Mouse (Mus musculus) liver, embryonic 13.5 days (tissue): ENCODE data around the gene Cdc42ep2. TPM values are rescaled to one million over a fixed set of nuclear protein-coding genes. Genes with fewer than 3 reads are reported as not detected.

Experiments used
- ATAC-seq: fragments of 200-750 bp; cut with Nextera tagmentation; 2 replicates; pipeline ENCODE4 v1.8.0; 2017; ENCODE audit warnings: low read depth, mild to moderate bottlenecking, moderate number of reproducible peaks, moderate library complexity
- DNase-seq: peaks from one replicate; pipeline ENCODE4 v3.0.0; 2022
- H3K27ac ChIP-seq: fragments of 300-500 bp; sonication (generic); 2 replicates; pipeline ENCODE4 v1.5.1; 2015; ENCODE audit warnings: moderate library complexity, mild to moderate bottlenecking, inconsistent platforms
- H3K27me3 ChIP-seq: fragments of 300-500 bp; sonication (generic); 2 replicates; pipeline ENCODE4 v1.6.1; 2015; ENCODE audit warnings: mild to moderate bottlenecking, inconsistent platforms
- H3K36me3 ChIP-seq: fragments of 300-500 bp; sonication (generic); 2 replicates; pipeline ENCODE4 v1.6.1; 2015; ENCODE audit warnings: mild to moderate bottlenecking, inconsistent platforms
- H3K4me1 ChIP-seq: fragments of 300-500 bp; sonication (generic); replicated peaks from 2 replicates; pipeline ENCODE4 v1.6.1; 2015; ENCODE audit warnings: inconsistent platforms
- H3K4me2 ChIP-seq: fragments of 300-500 bp; sonication (generic); 2 replicates; pipeline ENCODE4 v1.6.1; 2015; ENCODE audit warnings: inconsistent platforms, mild to moderate bottlenecking, moderate library complexity
- H3K4me3 ChIP-seq: fragments of 300-500 bp; sonication (generic); replicated peaks from 2 replicates; pipeline ENCODE4 v1.5.1; 2015; ENCODE audit warnings: mild to moderate bottlenecking, inconsistent platforms
- H3K9ac ChIP-seq: fragments of 300-500 bp; sonication (generic); 2 replicates; pipeline ENCODE4 v1.6.1; 2015; ENCODE audit warnings: mild to moderate bottlenecking, inconsistent platforms
- H3K9me3 ChIP-seq: fragments of 300-500 bp; sonication (generic); replicated peaks from 2 replicates; pipeline ENCODE4 v1.6.1; 2016; ENCODE audit warnings: inconsistent platforms
- WGBS: fragments of 180-500 bp; shearing (Covaris S2); methylation state at CpG from one replicate; pipeline ENCODE4 v1.1.7; 2015; ENCODE audit not compliant: insufficient replicate concordance; 5-methylcytosine and 5-hydroxymethylcytosine counted together
- polyA plus RNA-seq: library from polyadenylated mRNA; unstranded; fragments of >200 nt; fragmentation: Nextera tagmentation; extraction: Ambion mirVana; gene quantifications from 2 replicates; pipeline ENCODE4 v1.2.1, GENCODE M21; 2015

Cdc42ep2 gene
- polyA plus RNA-seq, 1 experiment from 2014 or later, result 2.7 TPM

GRCm38 (mm10) chr19:5942581-5942980, 18.0 kb upstream of the Cdc42ep2 start:
- H3K4me3 ChIP-seq, result no peak overlapping the region
- H3K27ac ChIP-seq, result no peak overlapping the region

DNA sequence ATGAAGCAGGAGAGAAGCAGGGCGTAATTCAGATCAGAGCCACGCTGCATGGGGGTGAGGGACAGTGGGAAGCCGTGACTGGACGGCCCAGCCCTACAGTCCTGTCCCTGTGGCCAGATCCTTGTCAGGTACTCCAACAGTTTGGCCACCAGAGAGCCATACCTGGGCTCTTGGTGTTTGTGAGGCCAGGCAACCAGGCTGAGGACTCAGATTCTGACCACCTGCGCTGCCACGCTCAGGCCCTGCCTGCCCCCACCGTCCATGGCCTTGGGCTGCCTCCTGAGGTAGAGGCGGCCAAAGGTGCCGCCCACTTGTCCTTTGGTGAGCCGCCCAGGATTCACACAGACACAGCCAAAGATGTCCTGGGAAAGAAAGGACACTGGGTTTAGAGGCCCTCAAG, 16.0 kb upstream of the Cdc42ep2 start:
- DNase-seq, result no peak
- H3K4me1 ChIP-seq, result peaks cover 50% of the 10 kb centered on the region
- no peak overlapping the region; the same call in 1 of the 2 replicates for H3K27ac ChIP-seq
- no peak overlapping the region for H3K4me3 ChIP-seq
- 87% methylated on average over 10 of the region's 10 CpGs for WGBS
- peaks cover 69% of the 10 kb centered on the region for H3K36me3 ChIP-seq
- H3K4me2 ChIP-seq, result no peak overlapping the region
- no peak for ATAC-seq
- H3K9me3 ChIP-seq, result no peaks in the 10 kb centered on the region
- no peak overlapping the region for H3K9ac ChIP-seq
- H3K27me3 ChIP-seq, result no peaks in the 10 kb centered on the region

More at GRCm38 (mm10) chr19:5942581-5942980, 18.0 kb upstream of the Cdc42ep2 start:
- Histone ChIP-seq H3K4me1 (peaks cover 49% of the 10 kb centered on the region), H3K9ac (no peak overlapping the region), H3K4me2 (no peak overlapping the region), H3K36me3 (peaks cover 88% of the 10 kb centered on the region), H3K9me3 (no peaks in the 10 kb centered on the region), H3K27me3 (no peaks in the 10 kb centered on the region)
- DNase-seq, result no peak
- no peak for ATAC-seq
- 94% methylated on average over 7 of the region's 7 CpGs for WGBS

DNA sequence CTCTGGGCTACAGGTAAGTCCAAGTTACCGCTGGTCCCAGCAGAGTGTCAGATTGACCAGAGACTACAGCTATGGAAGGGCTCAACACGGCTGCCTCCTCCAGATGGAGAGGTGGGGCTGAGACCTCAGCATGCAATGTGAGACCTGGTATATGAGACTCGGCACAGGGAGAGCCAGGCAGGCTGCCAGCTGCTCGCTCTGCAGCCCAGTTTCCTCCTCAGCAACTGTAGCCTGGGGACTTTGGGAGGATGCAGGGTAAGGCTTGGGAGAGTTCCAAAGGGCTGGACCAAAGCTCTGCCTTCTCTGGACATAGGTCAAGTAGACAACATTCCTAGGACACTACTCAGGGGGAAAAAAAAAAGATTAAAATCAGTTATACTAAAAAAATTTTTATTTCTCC, 15.6 kb upstream of the Cdc42ep2 start:
- H3K4me2 ChIP-seq, result no peak overlapping the region
- 86% methylated on average over 4 of the region's 4 CpGs for WGBS
- no peak for ATAC-seq
- H3K9me3 ChIP-seq, result no peaks in the 10 kb centered on the region
- no peak for DNase-seq
- H3K9ac ChIP-seq, result no peak overlapping the region
- peaks cover 51% of the 10 kb centered on the region for H3K4me1 ChIP-seq
- H3K36me3 ChIP-seq, result peaks cover 64% of the 10 kb centered on the region
- no peaks in the 10 kb centered on the region for H3K27me3 ChIP-seq
- no peak overlapping the region for H3K4me3 ChIP-seq
- peak overlapping the region; percentile 8; the same call in 1 of the 2 replicates for H3K27ac ChIP-seq

DNA sequence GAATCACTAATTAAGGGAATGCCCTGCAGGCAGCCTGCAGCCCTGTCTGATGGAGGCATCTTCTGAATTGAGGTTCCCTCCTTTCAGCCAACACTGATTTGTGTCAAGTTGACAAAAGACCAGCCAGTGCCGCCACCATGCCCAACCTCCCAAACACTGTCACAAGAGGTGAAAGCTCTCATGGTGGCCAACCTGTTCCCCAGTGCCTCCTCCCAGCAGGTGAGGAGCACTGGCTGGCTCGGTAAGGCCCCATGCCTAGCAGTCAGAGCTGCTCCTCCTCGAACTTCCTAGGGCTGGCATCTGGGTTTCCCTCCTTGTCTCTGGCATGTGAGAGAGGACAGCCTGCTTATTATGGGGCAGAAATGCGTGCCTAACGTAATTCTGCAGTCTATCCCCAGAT, 15.1 kb upstream of the Cdc42ep2 start:
- DNase-seq (no peak), ATAC-seq (no peak)
- Histone ChIP-seq H3K27me3 (no peaks in the 10 kb centered on the region), H3K4me2 (no peak overlapping the region), H3K4me1 (peaks cover 49% of the 10 kb centered on the region), H3K36me3 (peaks cover 60% of the 10 kb centered on the region), H3K4me3 (no peak overlapping the region), H3K27ac (peak overlapping the region; percentile 8; the same call in 1 of the 2 replicates), H3K9ac (no peak overlapping the region), H3K9me3 (no peaks in the 10 kb centered on the region)
- WGBS, result 82% methylated on average over 5 of the region's 5 CpGs

- no peak for DNase-seq
- Histone ChIP-seq H3K9me3 (no peaks in the 10 kb centered on the region), H3K27ac (peak overlapping the region; percentile 74), H3K4me3 (no peak overlapping the region), H3K4me1 (peaks cover 42% of the 10 kb centered on the region), H3K36me3 (peaks cover 48% of the 10 kb centered on the region), H3K4me2 (peak overlapping the region; percentile 45), H3K9ac (no peak overlapping the region), H3K27me3 (peaks cover 9% of the 10 kb centered on the region; the same call in 1 of the 2 replicates)
- peak; percentile 45 for ATAC-seq
- 73% methylated on average over 6 of the region's 6 CpGs for WGBS
These were observed 13.9 kb upstream of the Cdc42ep2 start for GRCm38 (mm10) chr19:5938516-5938915.

DNA sequence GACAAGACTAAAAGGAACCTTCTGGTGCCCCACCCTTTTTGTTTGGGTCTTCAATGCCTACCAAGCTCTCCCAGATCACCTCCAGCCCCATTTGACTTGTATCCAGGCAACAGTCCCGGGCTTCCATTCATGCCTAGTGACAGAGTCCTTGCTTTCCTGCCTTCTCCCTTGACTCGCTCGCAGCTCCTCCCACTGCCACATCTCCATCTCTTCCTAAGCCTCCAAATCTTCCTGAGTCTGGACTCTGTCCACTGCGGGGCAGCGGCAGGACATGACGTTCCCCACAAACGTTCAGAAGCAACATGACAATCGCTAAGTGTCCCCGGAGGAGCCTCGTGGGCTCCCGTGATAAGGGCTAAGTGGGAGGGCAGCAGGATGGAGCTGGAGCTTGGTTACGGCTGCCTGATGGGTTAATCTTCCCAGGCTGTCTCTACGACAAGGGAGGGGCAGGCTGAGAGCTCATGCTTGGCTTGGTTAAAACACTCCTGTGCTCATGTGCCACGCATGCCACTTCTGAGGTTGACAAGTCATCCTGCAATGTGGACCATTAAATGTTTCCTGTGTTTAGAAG, 13.3 kb upstream of the Cdc42ep2 start:
- ATAC-seq, result peak; percentile 85
- 14% methylated on average over 14 of the region's 14 CpGs for WGBS
- 0 out of 2 replicates have a peak overlapping the region, but pooled peaks have one; percentile 10 for H3K9ac ChIP-seq
- peak overlapping the region; percentile 74 for H3K27ac ChIP-seq
- peaks cover 9% of the 10 kb centered on the region; the same call in 1 of the 2 replicates for H3K27me3 ChIP-seq
- H3K4me2 ChIP-seq, result peak overlapping the region; percentile 45
- no peaks in the 10 kb centered on the region for H3K9me3 ChIP-seq
- DNase-seq, result peak; percentile 34
- peaks cover 42% of the 10 kb centered on the region for H3K36me3 ChIP-seq
- H3K4me3 ChIP-seq, result 0 out of 2 replicates have a peak overlapping the region, but pooled peaks have one; percentile 3
- peaks cover 42% of the 10 kb centered on the region for H3K4me1 ChIP-seq

DNA sequence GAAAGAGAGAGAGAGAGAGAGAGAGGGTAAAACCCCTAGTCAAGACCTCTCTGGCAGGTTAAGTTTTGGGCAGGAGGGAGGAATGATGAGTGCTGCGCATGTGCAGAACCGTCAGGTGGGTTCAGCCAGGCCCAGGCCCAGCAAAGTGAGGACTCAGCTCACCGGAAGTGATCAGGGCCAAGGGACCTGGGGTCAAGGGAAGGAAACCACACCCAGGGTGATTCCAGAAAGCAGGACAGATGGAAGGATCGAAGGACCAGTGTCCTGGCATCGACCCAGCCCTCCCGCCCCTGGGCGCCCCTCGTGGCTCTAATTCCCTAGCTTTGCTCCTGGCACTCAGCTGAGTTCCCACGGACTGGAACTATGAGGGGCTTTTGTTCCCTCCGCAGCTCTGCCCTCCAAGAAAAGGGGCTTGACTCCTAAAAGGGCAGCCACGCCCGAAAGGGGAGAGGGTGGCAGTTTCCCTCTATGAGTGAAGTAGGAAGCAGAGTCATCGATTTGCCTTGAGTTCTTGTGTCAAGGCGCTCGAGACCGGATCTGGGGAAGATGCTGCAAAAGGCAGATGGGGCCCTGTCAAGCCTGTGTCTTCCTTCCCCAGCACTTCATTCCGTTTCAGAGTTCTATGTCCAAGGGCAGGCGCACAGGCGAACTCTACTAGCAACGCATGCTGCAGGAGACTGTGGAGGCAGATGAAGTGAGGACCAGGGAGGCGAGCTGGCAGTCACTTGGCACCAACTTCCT, 12.6 kb upstream of the Cdc42ep2 start:
- Histone ChIP-seq H3K4me1 (peaks cover 42% of the 10 kb centered on the region), H3K27me3 (peaks cover 9% of the 10 kb centered on the region; the same call in 1 of the 2 replicates), H3K27ac (peak overlapping the region; percentile 74), H3K9me3 (no peaks in the 10 kb centered on the region), H3K4me3 (no peak overlapping the region), H3K9ac (0 out of 2 replicates have a peak overlapping the region, but pooled peaks have one; percentile 10), H3K36me3 (peaks cover 35% of the 10 kb centered on the region), H3K4me2 (peak overlapping the region; percentile 45)
- 65% methylated on average over 21 of the region's 21 CpGs for WGBS
- no peak for ATAC-seq
- no peak for DNase-seq

DNA sequence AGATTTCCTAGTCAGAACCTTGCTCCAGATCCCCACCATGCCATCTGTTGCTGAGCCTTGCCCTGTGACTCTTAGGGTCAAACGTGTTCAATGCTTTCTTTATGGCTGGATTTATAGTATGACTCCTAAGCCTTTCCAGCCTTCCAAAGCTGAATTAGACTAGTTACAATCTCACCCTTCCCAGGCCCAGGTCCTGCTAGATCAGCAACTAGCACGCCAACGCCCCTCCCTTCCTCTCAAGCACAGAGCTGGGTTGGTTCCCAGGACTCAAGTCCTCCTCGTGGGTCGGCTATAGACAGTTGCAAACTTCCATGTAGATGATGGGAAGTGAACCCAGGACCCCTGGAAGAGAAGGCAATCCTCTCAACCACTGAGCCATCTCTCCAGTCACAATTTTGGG, 11.1 kb upstream of the Cdc42ep2 start:
- Histone ChIP-seq H3K36me3 (peaks cover 21% of the 10 kb centered on the region), H3K27ac (no peak overlapping the region), H3K4me1 (peaks cover 42% of the 10 kb centered on the region), H3K4me3 (no peak overlapping the region), H3K9me3 (no peaks in the 10 kb centered on the region), H3K27me3 (peaks cover 16% of the 10 kb centered on the region; the same call in 1 of the 2 replicates), H3K9ac (no peak overlapping the region), H3K4me2 (no peak overlapping the region)
- no peak for ATAC-seq
- 61% methylated on average over 5 of the region's 5 CpGs for WGBS
- no peak for DNase-seq

DNA sequence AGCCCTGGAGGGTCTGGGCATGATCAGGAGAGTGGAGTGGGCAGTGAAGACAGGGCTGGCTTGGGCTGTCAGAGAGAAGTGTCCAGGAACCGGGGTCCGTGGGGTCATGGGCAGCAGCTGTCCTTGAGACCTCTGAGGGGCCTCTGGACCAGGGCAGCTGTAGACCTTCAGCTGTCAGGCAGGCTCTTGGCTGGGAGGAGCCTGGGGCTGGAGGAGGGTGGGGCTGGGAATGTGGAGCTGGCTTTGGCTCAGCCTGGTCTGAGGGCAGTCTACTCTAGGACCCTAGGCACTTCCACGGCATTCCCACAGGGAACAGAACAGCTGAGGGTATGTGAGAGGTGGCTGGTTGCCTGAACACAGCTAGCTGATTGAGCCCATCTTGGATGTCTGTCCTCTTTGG, 10.7 kb upstream of the Cdc42ep2 start:
- Histone ChIP-seq H3K9ac (no peak overlapping the region), H3K27ac (no peak overlapping the region), H3K4me2 (no peak overlapping the region), H3K9me3 (no peaks in the 10 kb centered on the region), H3K36me3 (peaks cover 17% of the 10 kb centered on the region), H3K27me3 (peaks cover 16% of the 10 kb centered on the region; the same call in 1 of the 2 replicates), H3K4me3 (no peak overlapping the region), H3K4me1 (peaks cover 43% of the 10 kb centered on the region)
- ATAC-seq (no peak), DNase-seq (no peak)
- 38% methylated on average over 3 of the region's 3 CpGs for WGBS

GRCm38 (mm10) chr19:5929634-5930596, 5.3 kb upstream of the Cdc42ep2 start:
- 0 out of 2 replicates have a peak, but pooled peaks have one; percentile 19 for ATAC-seq
- peaks cover 27% of the 10 kb centered on the region for H3K4me1 ChIP-seq
- H3K4me3 ChIP-seq, result no peak overlapping the region
- no peaks in the 10 kb centered on the region for H3K9me3 ChIP-seq
- WGBS, result 40% methylated on average over 14 of the region's 14 CpGs
- peaks cover 35% of the 10 kb centered on the region for H3K27me3 ChIP-seq
- DNase-seq, result no peak
- H3K36me3 ChIP-seq, result no peaks in the 10 kb centered on the region
- no peak overlapping the region for H3K9ac ChIP-seq
- H3K27ac ChIP-seq, result no peak overlapping the region
- H3K4me2 ChIP-seq, result no peak overlapping the region

DNA sequence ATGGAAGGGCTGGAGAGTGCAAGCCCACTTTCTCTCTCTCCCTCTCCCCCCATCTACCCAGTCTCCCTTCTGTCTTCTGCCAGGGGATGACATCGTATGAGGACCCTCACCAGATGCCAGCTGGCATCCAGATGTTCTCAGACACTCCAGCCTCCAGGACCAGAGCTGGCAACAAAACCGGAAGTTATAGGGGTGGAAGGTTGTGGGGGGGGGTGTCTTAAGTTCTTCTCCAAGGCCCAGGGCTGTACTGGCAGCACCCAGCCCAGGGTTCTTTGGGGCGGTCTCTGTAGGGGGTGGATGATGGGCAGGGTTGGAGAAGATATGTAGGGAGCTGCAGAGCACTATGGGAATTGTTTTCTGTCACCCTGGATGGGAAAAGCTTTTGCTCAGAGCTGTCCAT, 3.9 kb upstream of the Cdc42ep2 start:
- peaks cover 38% of the 10 kb centered on the region for H3K4me1 ChIP-seq
- no peak overlapping the region for H3K27ac ChIP-seq
- H3K4me3 ChIP-seq, result no peak overlapping the region
- H3K36me3 ChIP-seq, result no peaks in the 10 kb centered on the region
- peaks cover 26% of the 10 kb centered on the region for H3K27me3 ChIP-seq
- H3K9me3 ChIP-seq, result no peaks in the 10 kb centered on the region
- DNase-seq (no peak), ATAC-seq (no peak)
- H3K9ac ChIP-seq, result no peak overlapping the region
- H3K4me2 ChIP-seq, result no peak overlapping the region
- 59% methylated on average over 3 of the region's 3 CpGs for WGBS
